Mouse (Mus musculus) lung, postnatal 0 days (tissue): ENCODE measurements around the gene Fam118a.

ENCODE experiments used
- CTCF ChIP-seq: IDR thresholded peaks from 2 replicates; pipeline ENCODE4 v1.5.1; 2016; ENCODE audit warnings: antibody characterized with exemption, mild to moderate bottlenecking
- EP300 ChIP-seq: IDR thresholded peaks from 2 replicates; pipeline ENCODE4 v1.6.1; 2016; ENCODE audit warnings: antibody characterized with exemption, mild to moderate bottlenecking, control low read depth

DNA sequence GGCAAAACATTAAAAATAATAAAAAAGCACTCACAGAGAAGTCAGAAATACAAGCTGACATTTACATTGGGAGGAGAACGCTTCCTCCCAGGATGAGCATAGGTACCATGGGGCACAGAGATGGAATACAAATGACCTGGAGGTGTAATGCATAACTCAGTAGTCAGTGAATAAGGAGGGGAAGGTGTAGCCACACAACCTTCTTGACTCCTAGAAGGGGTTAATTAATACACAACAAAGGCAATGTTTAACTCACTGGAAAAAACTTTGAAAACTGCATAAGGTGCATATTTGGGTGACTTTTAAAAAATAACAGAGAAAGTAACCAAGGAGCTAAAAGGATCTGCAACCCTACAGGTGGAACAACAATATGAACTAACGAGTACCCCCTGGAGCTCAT is 43.9 kb downstream of the Fam118a start:
- TF ChIP-seq EP300 (no peak), CTCF (no peak)
